Mouse (Mus musculus) lung, postnatal 0 days (tissue): ENCODE data around the gene Marcksl1. TPM values are rescaled to one million over a fixed set of nuclear protein-coding genes. Genes with fewer than 3 reads are reported as not detected.

ENCODE experiments used
- ATAC-seq: fragments of 200-750 bp; cut with Nextera tagmentation; 2 replicates; pipeline ENCODE4 v1.8.0; 2017; ENCODE audit warnings: moderate library complexity
- DNase-seq: peaks from one replicate; pipeline ENCODE4 v3.0.0-alpha.2; 2016; ENCODE audit warnings: low spot score
- H3K27ac ChIP-seq: fragments of 300-500 bp; sonication (generic); 2 replicates; pipeline ENCODE4 v1.5.1; 2014; ENCODE audit warnings: antibody characterized with exemption, mild to moderate bottlenecking, low read length, mixed read lengths
- H3K27me3 ChIP-seq: fragments of 300-500 bp; sonication (generic); replicated peaks from 2 replicates; pipeline ENCODE4 v1.6.1; 2014; ENCODE audit warnings: low read length, mixed read lengths; ENCODE audit not compliant: insufficient read depth
- H3K36me3 ChIP-seq: fragments of 300-500 bp; sonication (generic); 2 replicates; pipeline ENCODE4 v1.6.1; 2014; ENCODE audit warnings: low read length, mixed read lengths; ENCODE audit not compliant: insufficient read depth
- H3K4me1 ChIP-seq: fragments of 300-500 bp; sonication (generic); 2 replicates; pipeline ENCODE4 v1.6.1; 2014; ENCODE audit warnings: antibody characterized with exemption, low read depth, low read length, mixed read lengths; ENCODE audit not compliant: insufficient read depth
- H3K4me2 ChIP-seq: fragments of 300-500 bp; sonication (generic); replicated peaks from 2 replicates; pipeline ENCODE4 v1.6.1; 2014; ENCODE audit warnings: low read depth, mild to moderate bottlenecking, low read length, moderate library complexity, mixed read lengths
- H3K4me3 ChIP-seq: fragments of 300-500 bp; sonication (generic); 2 replicates; pipeline ENCODE4 v1.5.1; 2014; ENCODE audit warnings: low read depth, low read length
- H3K9ac ChIP-seq: fragments of 300-500 bp; sonication (generic); replicated peaks from 2 replicates; pipeline ENCODE4 v1.6.1; 2014; ENCODE audit warnings: low read depth, mild to moderate bottlenecking
- H3K9me3 ChIP-seq: fragments of 300-500 bp; sonication (generic); 2 replicates; pipeline ENCODE4 v1.6.1; 2016; ENCODE audit warnings: low read length, mixed read lengths
- CTCF ChIP-seq: IDR thresholded peaks from 2 replicates; pipeline ENCODE4 v1.5.1; 2016; ENCODE audit warnings: antibody characterized with exemption, mild to moderate bottlenecking
- EP300 ChIP-seq: IDR thresholded peaks from 2 replicates; pipeline ENCODE4 v1.6.1; 2016; ENCODE audit warnings: antibody characterized with exemption, mild to moderate bottlenecking, control low read depth
- WGBS: fragments of 180-500 bp; shearing (Covaris S2); extraction: QIAGEN DNeasy Blood & Tissue Kit; methylation state at CpG from one replicate; pipeline ENCODE4 v1.1.7; 2014; 5-methylcytosine and 5-hydroxymethylcytosine counted together
- polyA plus RNA-seq: library from polyadenylated mRNA; unstranded; fragments of >200 nt; fragmentation: Nextera tagmentation; extraction: Ambion mirVana; gene quantifications from 2 replicates; pipeline ENCODE4 v1.2.1, GENCODE M21; 2015

Marcksl1 gene
- polyA plus RNA-seq, 1 experiment from 2014 or later, result 175 TPM

- TF ChIP-seq CTCF (peak; percentile 80), EP300 (no peak)
Measured at GRCm38 (mm10) chr4:129555421-129555861, 42.1 kb downstream of the Marcksl1 start.

GRCm38 (mm10) chr4:129555862-129556531, 42.6 kb downstream of the Marcksl1 start:
- Histone ChIP-seq H3K4me1 (peaks cover 12% of the 10 kb centered on the region; the same call in 1 of the 2 replicates), H3K4me3 (peak overlapping the region; percentile 49), H3K9ac (no peak overlapping the region), H3K9me3 (no peaks in the 10 kb centered on the region), H3K27me3 (no peaks in the 10 kb centered on the region), H3K4me2 (peak overlapping the region; percentile 89), H3K27ac (no peak overlapping the region), H3K36me3 (no peaks in the 10 kb centered on the region)
- no peak for TF ChIP-seq CTCF
- TF ChIP-seq EP300, result no peak
- ATAC-seq, result peak; percentile 53
- no peak for DNase-seq
- WGBS, result under 1% methylated on average over 23 of the region's 24 CpGs

More at GRCm38 (mm10) chr4:129555421-129555861, 42.1 kb downstream of the Marcksl1 start:
- Histone ChIP-seq H3K9ac (no peak overlapping the region), H3K4me3 (peak overlapping the region; percentile 49), H3K4me1 (peaks cover 12% of the 10 kb centered on the region; the same call in 1 of the 2 replicates), H3K27me3 (no peaks in the 10 kb centered on the region), H3K4me2 (peak overlapping the region; percentile 89), H3K9me3 (no peaks in the 10 kb centered on the region), H3K36me3 (no peaks in the 10 kb centered on the region), H3K27ac (no peak overlapping the region)
- peak; percentile 46 for ATAC-seq
- 3% methylated on average over 16 of the region's 16 CpGs for WGBS
- peak; percentile 61 for DNase-seq

- peak overlapping the region; percentile 32 for H3K27ac ChIP-seq
- peak; percentile 90 for DNase-seq
- peak overlapping the region; percentile 89 for H3K4me2 ChIP-seq
- peak overlapping the region; percentile 43 for H3K9ac ChIP-seq
- H3K9me3 ChIP-seq, result no peaks in the 10 kb centered on the region
- peak; percentile 93 for ATAC-seq
- TF ChIP-seq EP300 (no peak), CTCF (no peak)
- peak overlapping the region; percentile 49 for H3K4me3 ChIP-seq
- H3K27me3 ChIP-seq, result no peaks in the 10 kb centered on the region
- 10% methylated on average over 33 of the region's 33 CpGs for WGBS
- peaks cover 12% of the 10 kb centered on the region; the same call in 1 of the 2 replicates for H3K4me1 ChIP-seq
- no peaks in the 10 kb centered on the region for H3K36me3 ChIP-seq
Measured at GRCm38 (mm10) chr4:129556532-129557223, 43.3 kb downstream of the Marcksl1 start.

GRCm38 (mm10) chr4:129557256-129557808, 44.0 kb downstream of the Marcksl1 start:
- ATAC-seq, result 0 out of 2 replicates have a peak, but pooled peaks have one; percentile 2
- 69% methylated on average over 9 of the region's 9 CpGs for WGBS

GRCm38 (mm10) chr4:129558321-129558955, 45.1 kb downstream of the Marcksl1 start:
- no peak overlapping the region for H3K4me3 ChIP-seq
- H3K36me3 ChIP-seq, result no peaks in the 10 kb centered on the region
- DNase-seq, result no peak
- H3K4me1 ChIP-seq, result peaks cover 12% of the 10 kb centered on the region; the same call in 1 of the 2 replicates
- no peaks in the 10 kb centered on the region for H3K27me3 ChIP-seq
- 78% methylated on average over 12 of the region's 12 CpGs for WGBS
- H3K9me3 ChIP-seq, result no peaks in the 10 kb centered on the region
- no peak overlapping the region for H3K9ac ChIP-seq
- TF ChIP-seq CTCF (no peak), EP300 (no peak)
- no peak for ATAC-seq
- no peak overlapping the region for H3K4me2 ChIP-seq
- H3K27ac ChIP-seq, result no peak overlapping the region

More at GRCm38 (mm10) chr4:129557256-129557808, 44.0 kb downstream of the Marcksl1 start:
- no peak for DNase-seq
- peak overlapping the region; percentile 43; the same call in 1 of the 2 replicates for H3K9ac ChIP-seq
- TF ChIP-seq CTCF (no peak), EP300 (no peak)
- H3K4me2 ChIP-seq, result peak overlapping the region; percentile 89
- H3K36me3 ChIP-seq, result no peaks in the 10 kb centered on the region
- no peaks in the 10 kb centered on the region for H3K9me3 ChIP-seq
- H3K4me1 ChIP-seq, result peaks cover 12% of the 10 kb centered on the region; the same call in 1 of the 2 replicates
- H3K4me3 ChIP-seq, result peak overlapping the region; percentile 49; the same call in 1 of the 2 replicates
- no peaks in the 10 kb centered on the region for H3K27me3 ChIP-seq
- H3K27ac ChIP-seq, result no peak overlapping the region

- ATAC-seq (no peak), DNase-seq (no peak)
- 72% methylated on average over 5 of the region's 5 CpGs for WGBS
- Histone ChIP-seq H3K27me3 (no peaks in the 10 kb centered on the region), H3K4me3 (no peak overlapping the region), H3K9ac (no peak overlapping the region), H3K36me3 (no peaks in the 10 kb centered on the region), H3K4me1 (peaks cover 4% of the 10 kb centered on the region; the same call in 1 of the 2 replicates), H3K27ac (no peak overlapping the region), H3K4me2 (no peak overlapping the region), H3K9me3 (no peaks in the 10 kb centered on the region)
- TF ChIP-seq CTCF (no peak), EP300 (no peak)
Measured at GRCm38 (mm10) chr4:129561184-129561583, 47.8 kb downstream of the Marcksl1 start.
